Mouse (Mus musculus) intestine, postnatal 0 days (tissue): ENCODE measurements at regions not wholly inside any gene's neighbourhood (a gene's known extent, or its start where the extent isn't known, plus 50 kb on each side); places are given as distances from the start of the nearest gene placed in this dataset.

Experiments used
- ATAC-seq: fragments of 200-750 bp; cut with Nextera tagmentation; 2 replicates; pipeline ENCODE4 v1.8.0; 2017; ENCODE audit warnings: mild to moderate bottlenecking, moderate TSS enrichment, moderate library complexity
- H3K27ac ChIP-seq: fragments of 300-500 bp; sonication (generic); 2 replicates; pipeline ENCODE4 v1.5.1; 2014; ENCODE audit warnings: mild to moderate bottlenecking, low read depth, low read length, moderate library complexity
- H3K27me3 ChIP-seq: fragments of 300-500 bp; sonication (generic); replicated peaks from 2 replicates; pipeline ENCODE4 v1.6.1; 2014; ENCODE audit warnings: low read length, mixed read lengths; ENCODE audit not compliant: control insufficient read depth, insufficient read depth
- H3K36me3 ChIP-seq: fragments of 300-500 bp; sonication (generic); 2 replicates; pipeline ENCODE4 v1.6.1; 2014; ENCODE audit warnings: mild to moderate bottlenecking, moderate library complexity; ENCODE audit not compliant: control insufficient read depth, insufficient read depth
- H3K4me1 ChIP-seq: fragments of 300-500 bp; sonication (generic); replicated peaks from 2 replicates; pipeline ENCODE4 v1.6.1; 2014; ENCODE audit warnings: antibody characterized with exemption, low read length, mixed read lengths; ENCODE audit not compliant: control insufficient read depth, insufficient read depth
- H3K4me2 ChIP-seq: fragments of 300-500 bp; sonication (generic); replicated peaks from 2 replicates; pipeline ENCODE4 v1.6.1; 2014; ENCODE audit warnings: low read depth, mild to moderate bottlenecking, moderate library complexity
- H3K4me3 ChIP-seq: fragments of 300-500 bp; sonication (generic); 2 replicates; pipeline ENCODE4 v1.5.1; 2014; ENCODE audit warnings: low read depth, low read length
- H3K9ac ChIP-seq: fragments of 300-500 bp; sonication (generic); 2 replicates; pipeline ENCODE4 v1.6.1; 2014; ENCODE audit warnings: mild to moderate bottlenecking, low read depth, low read length
- H3K9me3 ChIP-seq: fragments of 300-500 bp; sonication (generic); 2 replicates; pipeline ENCODE4 v1.6.1; 2016; ENCODE audit warnings: mixed run types; ENCODE audit not compliant: control insufficient read depth
- CTCF ChIP-seq: sonication (generic); IDR thresholded peaks from 2 replicates; pipeline ENCODE4 v1.5.1; 2016; ENCODE audit warnings: low read depth, mild to moderate bottlenecking, control low read depth, antibody characterized with exemption, moderate library complexity
- WGBS: fragments of 180-500 bp; shearing (Covaris S2); extraction: QIAGEN DNeasy Blood & Tissue Kit; methylation state at CpG from one replicate; pipeline ENCODE4 v1.1.7; 2014; 5-methylcytosine and 5-hydroxymethylcytosine counted together

GRCm38 (mm10) chr3:8284655-8285428 is 1325.0 kb downstream of the Zfp704 start:
- Histone ChIP-seq H3K9me3 (no peaks in the 10 kb centered on the region), H3K27me3 (no peaks in the 10 kb centered on the region), H3K9ac (no peak overlapping the region), H3K4me3 (no peak overlapping the region), H3K27ac (no peak overlapping the region), H3K4me2 (no peak overlapping the region), H3K36me3 (no peaks in the 10 kb centered on the region), H3K4me1 (no peaks in the 10 kb centered on the region)
- no peak for TF ChIP-seq CTCF
- ATAC-seq: no peak
- WGBS: 70% methylated on average over 14 of the region's 14 CpGs

- 78% methylated on average over 2 of the region's 2 CpGs for WGBS
- Histone ChIP-seq H3K4me2 (no peak overlapping the region), H3K27me3 (no peaks in the 10 kb centered on the region), H3K4me1 (no peaks in the 10 kb centered on the region), H3K9me3 (no peaks in the 10 kb centered on the region), H3K36me3 (no peaks in the 10 kb centered on the region), H3K4me3 (no peak overlapping the region), H3K9ac (no peak overlapping the region), H3K27ac (no peak overlapping the region)
- TF ChIP-seq CTCF: no peak
- ATAC-seq: no peak
These were observed 1327.5 kb downstream of the Zfp704 start for GRCm38 (mm10) chr3:8282411-8282810.

- H3K36me3 ChIP-seq: no peaks in the 10 kb centered on the region
- no peaks in the 10 kb centered on the region for H3K9me3 ChIP-seq
- no peaks in the 10 kb centered on the region for H3K4me1 ChIP-seq
- H3K4me2 ChIP-seq: no peak overlapping the region
- no peak for ATAC-seq
- no peaks in the 10 kb centered on the region for H3K27me3 ChIP-seq
- no peak for TF ChIP-seq CTCF
- 54% methylated on average over 1 of the region's 1 CpGs for WGBS
- H3K9ac ChIP-seq: no peak overlapping the region
- H3K4me3 ChIP-seq: no peak overlapping the region
- no peak overlapping the region for H3K27ac ChIP-seq
These were observed 1333.2 kb downstream of the Zfp704 start for GRCm38 (mm10) chr3:8276661-8277060.

GRCm38 (mm10) chr3:8270935-8271298 is 1339.0 kb downstream of the Zfp704 start:
- no peak overlapping the region for H3K9ac ChIP-seq
- no peaks in the 10 kb centered on the region for H3K36me3 ChIP-seq
- TF ChIP-seq CTCF: no peak
- 77% methylated on average over 3 of the region's 3 CpGs for WGBS
- no peaks in the 10 kb centered on the region for H3K27me3 ChIP-seq
- no peaks in the 10 kb centered on the region for H3K9me3 ChIP-seq
- no peak for ATAC-seq
- no peaks in the 10 kb centered on the region for H3K4me1 ChIP-seq
- H3K4me2 ChIP-seq: no peak overlapping the region
- H3K4me3 ChIP-seq: no peak overlapping the region
- H3K27ac ChIP-seq: no peak overlapping the region

GRCm38 (mm10) chr3:8270009-8270934 is 1339.6 kb downstream of the Zfp704 start:
- TF ChIP-seq CTCF: no peak
- Histone ChIP-seq H3K4me3 (no peak overlapping the region), H3K4me2 (no peak overlapping the region), H3K27ac (no peak overlapping the region), H3K9ac (no peak overlapping the region), H3K4me1 (no peaks in the 10 kb centered on the region), H3K9me3 (no peaks in the 10 kb centered on the region), H3K27me3 (no peaks in the 10 kb centered on the region), H3K36me3 (no peaks in the 10 kb centered on the region)
- WGBS: 59% methylated on average over 1 of the region's 1 CpGs
- no peak for ATAC-seq

- TF ChIP-seq CTCF: no peak
- no peak for ATAC-seq
These were observed 1344.1 kb downstream of the Zfp704 start for GRCm38 (mm10) chr3:8265783-8266182.

More at GRCm38 (mm10) chr3:8265783-8266182, 1344.1 kb downstream of the Zfp704 start:
- Histone ChIP-seq H3K36me3 (no peaks in the 10 kb centered on the region), H3K4me2 (no peak overlapping the region), H3K4me1 (no peaks in the 10 kb centered on the region), H3K4me3 (no peak overlapping the region), H3K27me3 (no peaks in the 10 kb centered on the region), H3K9ac (no peak overlapping the region), H3K9me3 (no peaks in the 10 kb centered on the region), H3K27ac (no peak overlapping the region)
- WGBS: 41% methylated on average over 3 of the region's 3 CpGs
